Mouse (Mus musculus) kidney, adult 9 months (tissue): ENCODE measurements at regions not wholly inside any gene's neighbourhood (a gene's known extent, or its start where the extent isn't known, plus 50 kb on each side); places are given as distances from the start of the nearest gene placed in this dataset.
A peak's percentile ranks its signal among the peaks of the same experiment; 100 is the strongest.

Experiments used
- DNase-seq: peaks from one replicate; pipeline ENCODE4 v3.0.0; 2022

GRCm38 (mm10) chr10:38458975-38459374 lies 362.6 kb downstream of the Rfpl4b start:
- DNase-seq, result no peak

- no peak for DNase-seq
Observed at GRCm38 (mm10) chr10:38458424-38458823, 363.2 kb downstream of the Rfpl4b start.

- no peak for DNase-seq
Observed at GRCm38 (mm10) chr10:38456786-38457185, 364.8 kb downstream of the Rfpl4b start.

- DNase-seq, result no peak
Observed at GRCm38 (mm10) chr10:38449263-38449662, 372.3 kb downstream of the Rfpl4b start.

GRCm38 (mm10) chr10:38447706-38448105 lies 373.9 kb downstream of the Rfpl4b start:
- DNase-seq, result no peak

GRCm38 (mm10) chr10:38447256-38447655 lies 374.3 kb downstream of the Rfpl4b start:
- DNase-seq, result no peak

- DNase-seq, result no peak
Observed at GRCm38 (mm10) chr10:38439286-38439685, 382.3 kb downstream of the Rfpl4b start.

- DNase-seq, result no peak
Observed at GRCm38 (mm10) chr10:38436907-38437306, 384.7 kb downstream of the Rfpl4b start.

GRCm38 (mm10) chr10:38421541-38421940 lies 400.0 kb downstream of the Rfpl4b start:
- DNase-seq, result no peak

GRCm38 (mm10) chr10:38419771-38420170 lies 401.8 kb downstream of the Rfpl4b start:
- no peak for DNase-seq

GRCm38 (mm10) chr10:38383161-38383560 lies 438.4 kb downstream of the Rfpl4b start:
- DNase-seq, result peak; percentile 62

GRCm38 (mm10) chr10:38381873-38382296 lies 439.7 kb downstream of the Rfpl4b start:
- no peak for DNase-seq

GRCm38 (mm10) chr10:38380388-38380787 lies 441.2 kb downstream of the Rfpl4b start:
- no peak for DNase-seq

- DNase-seq, result no peak
Observed at GRCm38 (mm10) chr10:38366776-38367175, 454.8 kb downstream of the Rfpl4b start.

GRCm38 (mm10) chr10:38364876-38365275 lies 456.7 kb downstream of the Rfpl4b start:
- DNase-seq, result no peak

GRCm38 (mm10) chr10:38357539-38358232 lies 463.9 kb downstream of the Rfpl4b start:
- no peak for DNase-seq

- no peak for DNase-seq
Observed at GRCm38 (mm10) chr10:38353973-38354372, 467.6 kb downstream of the Rfpl4b start.

- no peak for DNase-seq
Observed at GRCm38 (mm10) chr10:38353526-38353925, 468.1 kb downstream of the Rfpl4b start.

- DNase-seq, result peak; percentile 91
Observed at GRCm38 (mm10) chr10:38347029-38347428, 474.6 kb downstream of the Rfpl4b start.

- no peak for DNase-seq
Observed at GRCm38 (mm10) chr10:38340406-38341175, 481.0 kb downstream of the Rfpl4b start.

GRCm38 (mm10) chr10:38308716-38309392 lies 512.7 kb downstream of the Rfpl4b start:
- peak; percentile 9 for DNase-seq

GRCm38 (mm10) chr10:38295724-38296123 lies 525.9 kb downstream of the Rfpl4b start:
- DNase-seq, result no peak

- DNase-seq, result no peak
Observed at GRCm38 (mm10) chr10:38288689-38289283, 532.8 kb downstream of the Rfpl4b start.
